Mouse (Mus musculus): ENCODE measurements at regions not wholly inside any gene's neighbourhood (a gene's known extent, or its start where the extent isn't known, plus 50 kb on each side); places are given as distances from the start of the nearest gene placed in this dataset.
"Not testable (repeated sequence)": the region's sequence is repeated elsewhere in the genome, so short reads cannot be mapped to it uniquely, and the experiment has no call there.

GRCm38 (mm10) chr1:17348271-17348670 is 797.4 kb downstream of the Crisp4 start:
- H3K27me3 ChIP-seq (ENCODE audit: control insufficient read depth, insufficient read depth, low read length) = no peaks in the 10 kb centered on the region
- no peak overlapping the region for H3K9ac ChIP-seq (replicated peaks; ENCODE audit: low read length)
- no peaks in the 10 kb centered on the region for H3K9me3 ChIP-seq (ENCODE audit: control insufficient read depth, low read length)
- H3K4me3 ChIP-seq (replicated peaks; ENCODE audit: low read depth, low read length) = no peak overlapping the region
- no peaks in the 10 kb centered on the region for H3K4me1 ChIP-seq (ENCODE audit: control insufficient read depth, insufficient read depth, low read length)
- DNase-seq (no peak), ATAC-seq (ENCODE audit: low FRiP score, low TSS enrichment) (no peak)
- H3K36me3 ChIP-seq (ENCODE audit: control insufficient read depth, insufficient read depth, low read length) = no peaks in the 10 kb centered on the region
- WGBS = 90% methylated on average over 1 of the region's 1 CpGs
- H3K4me2 ChIP-seq (ENCODE audit: low read length) = no peak overlapping the region
- no peak overlapping the region for H3K27ac ChIP-seq (replicated peaks; ENCODE audit: low read depth, low read length)

DNA sequence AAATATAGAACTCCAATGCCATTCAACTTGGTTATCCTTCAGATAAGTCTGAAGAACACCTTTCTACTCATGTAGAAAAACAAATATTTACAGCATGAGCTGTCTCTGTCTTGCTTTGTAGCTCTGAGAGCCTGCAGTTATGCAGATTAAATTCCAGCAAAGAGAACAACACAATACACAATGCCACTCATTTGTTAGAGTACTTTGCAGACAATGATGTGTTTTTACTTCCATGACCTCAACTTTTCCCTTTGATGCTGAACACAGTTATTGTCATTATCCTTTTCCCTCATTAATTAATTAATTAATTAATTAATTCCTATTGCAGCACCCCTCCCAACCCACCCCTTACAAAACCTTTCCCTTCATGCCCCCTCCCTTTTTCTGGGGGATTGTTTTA is 807.9 kb downstream of the Crisp4 start:
- ATAC-seq (ENCODE audit: low FRiP score, low TSS enrichment) (no peak), DNase-seq (no peak)
- Histone ChIP-seq H3K9ac (replicated peaks; ENCODE audit: low read length) (no peak overlapping the region), H3K9me3 (ENCODE audit: control insufficient read depth, low read length) (no peaks in the 10 kb centered on the region), H3K36me3 (ENCODE audit: control insufficient read depth, insufficient read depth, low read length) (no peaks in the 10 kb centered on the region), H3K4me1 (ENCODE audit: control insufficient read depth, insufficient read depth, low read length) (no peaks in the 10 kb centered on the region), H3K27me3 (ENCODE audit: control insufficient read depth, insufficient read depth, low read length) (no peaks in the 10 kb centered on the region), H3K4me2 (ENCODE audit: low read length) (no peak overlapping the region), H3K4me3 (replicated peaks; ENCODE audit: low read depth, low read length) (no peak overlapping the region), H3K27ac (replicated peaks; ENCODE audit: low read depth, low read length) (no peak overlapping the region)

DNA sequence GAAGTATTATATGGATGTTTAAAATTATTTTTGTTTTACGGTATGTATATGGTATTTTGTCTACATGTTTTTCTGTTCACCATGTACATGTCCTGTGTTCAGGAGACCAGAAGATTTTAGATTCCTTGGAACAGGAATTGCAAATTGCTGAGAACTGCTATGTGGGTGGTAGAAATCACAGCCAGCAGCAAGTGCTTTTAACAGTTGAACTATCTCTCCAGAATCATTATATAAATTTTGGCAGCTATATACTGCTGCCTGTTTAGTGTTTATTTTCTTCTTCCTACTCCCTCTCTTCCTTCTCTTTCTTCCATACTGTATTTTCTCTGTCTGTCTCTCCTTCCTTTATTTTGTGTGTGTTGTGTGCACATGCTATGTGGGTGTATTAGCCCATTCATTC is 834.3 kb downstream of the Crisp4 start:
- not testable (repeated sequence) for H3K9me3 ChIP-seq (ENCODE audit: control insufficient read depth, low read length); H3K27me3 ChIP-seq (ENCODE audit: control insufficient read depth, insufficient read depth, low read length); H3K9ac ChIP-seq (replicated peaks; ENCODE audit: low read length); H3K4me1 ChIP-seq (ENCODE audit: control insufficient read depth, insufficient read depth, low read length); DNase-seq; ATAC-seq (ENCODE audit: low FRiP score, low TSS enrichment); H3K27ac ChIP-seq (replicated peaks; ENCODE audit: low read depth, low read length); H3K36me3 ChIP-seq (ENCODE audit: control insufficient read depth, insufficient read depth, low read length); H3K4me2 ChIP-seq (ENCODE audit: low read length); H3K4me3 ChIP-seq (replicated peaks; ENCODE audit: low read depth, low read length)
- WGBS = 93% methylated on average over 1 of the region's 1 CpGs

- not testable (repeated sequence) for H3K4me1 ChIP-seq (ENCODE audit: control insufficient read depth, insufficient read depth, low read length); H3K4me2 ChIP-seq (ENCODE audit: low read length); H3K36me3 ChIP-seq (ENCODE audit: control insufficient read depth, insufficient read depth, low read length); H3K9me3 ChIP-seq (ENCODE audit: control insufficient read depth, low read length); DNase-seq; ATAC-seq (ENCODE audit: low FRiP score, low TSS enrichment); H3K27ac ChIP-seq (replicated peaks; ENCODE audit: low read depth, low read length); H3K9ac ChIP-seq (replicated peaks; ENCODE audit: low read length); H3K4me3 ChIP-seq (replicated peaks; ENCODE audit: low read depth, low read length); H3K27me3 ChIP-seq (ENCODE audit: control insufficient read depth, insufficient read depth, low read length)
Measured at GRCm38 (mm10) chr1:17309928-17310327, 835.8 kb downstream of the Crisp4 start.

Data from midbrain, embryonic 14.5 days (tissue).